Mouse (Mus musculus) small intestine, adult 2 months (tissue): ENCODE measurements around the gene Ctbp2.

Experiments
- CTCF ChIP-seq: fragments of 200-500 bp; IDR thresholded peaks from 2 replicates; pipeline ENCODE4 v1.5.1; 2012; ENCODE audit warnings: low read depth, mild to moderate bottlenecking, control low read depth, inconsistent platforms, low read length, moderate library complexity, mixed read lengths; ENCODE audit not compliant: insufficient replicate concordance, insufficient read length; ENCODE audit errors: extremely low read depth
- POLR2A ChIP-seq: fragments of 200-500 bp; IDR thresholded peaks from 2 replicates; pipeline ENCODE4 v1.6.1; 2012; ENCODE audit warnings: low read depth, mild to moderate bottlenecking, control low read depth, inconsistent platforms, low read length, moderate library complexity

- TF ChIP-seq CTCF (no peak), POLR2A (no peak)
Measured at GRCm38 (mm10) chr7:133117815-133118214, 6.3 kb downstream of the Ctbp2 start.
